11 mouse cellular contexts compared by ENCODE assay signal in the genomic region with DNA sequence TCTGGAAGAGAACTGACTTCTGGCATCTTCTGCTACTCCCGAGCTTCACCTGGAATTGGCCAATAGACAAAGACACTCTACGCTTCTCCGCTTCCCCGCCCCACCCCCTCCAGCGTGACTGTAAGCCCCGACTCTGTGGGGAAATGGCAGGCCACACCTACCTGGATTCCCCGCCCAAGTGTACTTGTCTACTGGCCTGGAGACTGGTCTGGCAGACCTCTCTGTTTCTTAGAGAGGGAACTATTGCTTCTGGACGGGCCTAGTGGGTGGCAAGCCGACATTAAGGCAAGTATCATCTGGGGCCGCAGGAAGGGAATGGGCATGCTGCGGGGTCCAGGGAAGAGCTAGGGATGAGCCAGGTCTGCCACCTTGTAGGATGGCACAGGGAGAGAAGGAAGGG. TPM values are rescaled to one million over a fixed set of nuclear protein-coding genes. Genes with fewer than 3 reads are reported as not detected.
DNase-seq lines count a peak whose midpoint lies in the region; ATAC-seq and TF ChIP-seq lines count a peak whose summit lies in the region.
"Had no signal": no experiment of that assay in that cellular context is flagged by ENCODE, and none has a peak within 500 bp of the region (broad histone marks: within the 10 kb centered on the region; RNA-seq: fewer than 3 reads in every experiment).

TSS of gene Unc5cl (plus strand) at position 214 of the 400 bp plus-strand sequence.

- WGBS in heart, embryonic 12.5 days: 52% methylated on average over 11 of the region's 11 CpGs
- 41% methylated on average over 11 of the region's 11 CpGs for WGBS in intestine, embryonic 15.5 days
- WGBS in lung, postnatal 0 days: 46% methylated on average over 11 of the region's 11 CpGs
- WGBS in forebrain, embryonic 15.5 days: 63% methylated on average over 11 of the region's 11 CpGs

- 0 out of 2 replicates have a peak, but pooled peaks cover 17% of the 10 kb centered on the region for H3K4me1 ChIP-seq in heart, embryonic 12.5 days (replicated peaks)
- H3K4me1 ChIP-seq in ES-E14 (ENCODE audit: control insufficient read depth in 2 of 2, insufficient read depth in 2 of 2, low read length in 2 of 2, poor library complexity in 1 of 2): peaks cover 3 to 14% of the 10 kb centered on the region in 2 experiments; a peak in 3 of 4 replicates
- H3K4me1 ChIP-seq in intestine, embryonic 15.5 days (replicated peaks): peaks cover 7% of the 10 kb centered on the region; the same call in 1 of the 2 replicates
- no peaks in the 10 kb centered on the region for H3K4me1 ChIP-seq in lung, postnatal 0 days (ENCODE audit: insufficient read depth, low read depth, low read length)
- peaks cover 5% of the 10 kb centered on the region; the same call in 1 of the 2 replicates for H3K4me1 ChIP-seq in forebrain, embryonic 15.5 days

- no peaks in the 10 kb centered on the region for H3K9me3 ChIP-seq in heart, embryonic 12.5 days (replicated peaks)
- H3K9me3 ChIP-seq in ES-E14 (ENCODE audit: control insufficient read depth, insufficient read depth, low read depth, low read length): no peaks in the 10 kb centered on the region
- H3K9me3 ChIP-seq in intestine, embryonic 15.5 days: no peaks in the 10 kb centered on the region
- no peaks in the 10 kb centered on the region for H3K9me3 ChIP-seq in lung, postnatal 0 days (ENCODE audit: low read length)
- H3K9me3 ChIP-seq in forebrain, embryonic 15.5 days: no peaks in the 10 kb centered on the region
- H3K9me3 ChIP-seq: midbrain, embryonic 13.5 days had no signal

- no peak for DNase-seq in heart, postnatal 14 days
- DNase-seq in ES-E14 (ENCODE audit: low read depth, low spot score): peak; percentile 70
- peak; percentile 31 for DNase-seq in lung, postnatal 0 days (ENCODE audit: low spot score)
- DNase-seq in layer of hippocampus, adult 2 months (ENCODE audit: low spot score in 2 of 2): no peak
- DNase-seq in urinary bladder, postnatal 10 days (ENCODE audit: low spot score): no peak
- DNase-seq: cerebellum, adult 9-10 months had no signal

- TF ChIP-seq EP300 in lung, postnatal 0 days (IDR thresholded peaks at IDR 0.05): no peak

- ATAC-seq in heart, embryonic 12.5 days (ENCODE audit: insufficient number of reproducible peaks, low FRiP score): no peak
- peak; percentile 69 for ATAC-seq in intestine, embryonic 15.5 days
- peak; percentile 65 for ATAC-seq in lung, postnatal 0 days
- ATAC-seq in forebrain, embryonic 15.5 days (replicated peaks): no peak
- ATAC-seq: midbrain, embryonic 13.5 days had no signal

- intact Hi-C loops in heart, postnatal 14 days (cut with DNase I): no loop called here

- H3K27me3 ChIP-seq in heart, embryonic 12.5 days (replicated peaks): 0 out of 2 replicates have a peak, but pooled peaks cover 3% of the 10 kb centered on the region
- no peaks in the 10 kb centered on the region for H3K27me3 ChIP-seq in intestine, embryonic 15.5 days (replicated peaks)
- H3K27me3 ChIP-seq in lung, postnatal 0 days (replicated peaks; ENCODE audit: insufficient read depth, low read length): no peaks in the 10 kb centered on the region
- no peaks in the 10 kb centered on the region for H3K27me3 ChIP-seq in forebrain, embryonic 15.5 days
- H3K27me3 ChIP-seq: midbrain, embryonic 13.5 days had no signal

- H3K4me3 ChIP-seq in heart, embryonic 12.5 days: no peak within 1 kb of the TSS
- H3K4me3 ChIP-seq in ES-E14 (ENCODE audit: insufficient read depth in 1 of 2, low read depth in 1 of 2, low read length in 2 of 2, poor library complexity in 1 of 2, severe bottlenecking in 1 of 2): peak within 1 kb of the TSS; percentile 50 to 62
- H3K4me3 ChIP-seq in intestine, embryonic 15.5 days (replicated peaks): peak within 1 kb of the TSS; percentile 42
- H3K4me3 ChIP-seq in lung, postnatal 0 days (ENCODE audit: low read depth, low read length): no peak within 1 kb of the TSS
- no peak within 1 kb of the TSS for H3K4me3 ChIP-seq in layer of hippocampus, adult 2 months
- H3K4me3 ChIP-seq in forebrain, embryonic 15.5 days: no peak within 1 kb of the TSS
- H3K4me3 ChIP-seq: midbrain, embryonic 13.5 days had no signal

- in situ Hi-C loops in ES-E14 (cut with MboI; ENCODE audit: low sequenced_read_pairs in 2 of 2, unreplicated experiment in 2 of 2): no loop called here

- no peak within 1 kb of the TSS for H3K27ac ChIP-seq in heart, embryonic 12.5 days (ENCODE audit: poor library complexity, severe bottlenecking)
- no peak within 1 kb of the TSS for H3K27ac ChIP-seq in ES-E14 (ENCODE audit: insufficient read depth, low read depth, low read length, poor library complexity, severe bottlenecking)
- peak within 1 kb of the TSS; percentile 72 for H3K27ac ChIP-seq in intestine, embryonic 15.5 days
- no peak within 1 kb of the TSS for H3K27ac ChIP-seq in lung, postnatal 0 days (ENCODE audit: low read length)
- no peak within 1 kb of the TSS for H3K27ac ChIP-seq in layer of hippocampus, adult 2 months
- H3K27ac ChIP-seq in forebrain, embryonic 15.5 days (replicated peaks): no peak within 1 kb of the TSS
- H3K27ac ChIP-seq: kidney, postnatal 0 days; midbrain, embryonic 13.5 days had no signal

- TF ChIP-seq CTCF in lung, postnatal 0 days (IDR thresholded peaks at IDR 0.05): no peak
- TF ChIP-seq CTCF in layer of hippocampus, adult 2 months (conservative IDR thresholded peaks at IDR 0.05): no peak

- peak within 1 kb of the TSS; percentile 40 for H3K4me2 ChIP-seq in heart, embryonic 12.5 days
- peak within 1 kb of the TSS; percentile 52 for H3K4me2 ChIP-seq in intestine, embryonic 15.5 days (replicated peaks)
- H3K4me2 ChIP-seq in lung, postnatal 0 days (replicated peaks; ENCODE audit: low read depth, low read length): 0 out of 2 replicates have a peak within 1 kb of the TSS, but pooled peaks have one; percentile 19
- no peak within 1 kb of the TSS for H3K4me2 ChIP-seq in forebrain, embryonic 15.5 days (replicated peaks)
- H3K4me2 ChIP-seq: midbrain, embryonic 13.5 days had no signal

- H3K36me3 ChIP-seq in heart, embryonic 12.5 days: no peaks in the 10 kb centered on the region
- no peaks in the 10 kb centered on the region for H3K36me3 ChIP-seq in ES-E14 (ENCODE audit: control insufficient read depth, insufficient read depth, low read length, poor library complexity, severe bottlenecking)
- H3K36me3 ChIP-seq in intestine, embryonic 15.5 days: no peaks in the 10 kb centered on the region
- no peaks in the 10 kb centered on the region for H3K36me3 ChIP-seq in lung, postnatal 0 days (ENCODE audit: insufficient read depth, low read length)
- H3K36me3 ChIP-seq in forebrain, embryonic 15.5 days: no peaks in the 10 kb centered on the region
- H3K36me3 ChIP-seq: midbrain, embryonic 13.5 days had no signal

- H3K9ac ChIP-seq in heart, embryonic 12.5 days: no peak within 1 kb of the TSS
- H3K9ac ChIP-seq in ES-E14 (ENCODE audit: insufficient read depth, low read depth, low read length, poor library complexity, severe bottlenecking): peak within 1 kb of the TSS; percentile 18; the same call in 1 of the 2 replicates
- peak within 1 kb of the TSS; percentile 46 for H3K9ac ChIP-seq in intestine, embryonic 15.5 days
- no peak within 1 kb of the TSS for H3K9ac ChIP-seq in lung, postnatal 0 days (replicated peaks; ENCODE audit: low read depth)
- no peak within 1 kb of the TSS for H3K9ac ChIP-seq in forebrain, embryonic 15.5 days (replicated peaks)
- H3K9ac ChIP-seq: midbrain, embryonic 13.5 days had no signal

TF ChIP-seq in ES-E14, 5 proteins besides CTCF, POLR2A, EP300 and RAD21:
- no peak for TF ChIP-seq HCFC1 (IDR thresholded peaks at IDR 0.05; ENCODE audit: borderline replicate concordance, insufficient read depth, low read length)
- no peak for TF ChIP-seq MAFK (IDR thresholded peaks at IDR 0.05; ENCODE audit: insufficient read depth, low read depth, low read length)
- TF ChIP-seq ZC3H11A (IDR thresholded peaks at IDR 0.05; ENCODE audit: borderline replicate concordance, low read depth, low read length): no peak
- TF ChIP-seq CHD2 (IDR thresholded peaks at IDR 0.05; ENCODE audit: low read depth, low read length): no peak
- TF ChIP-seq ZNF384 (IDR thresholded peaks at IDR 0.05; ENCODE audit: low read depth, low read length): no peak

RNA-seq across cellular contexts. Expression of gene Unc5cl, which starts in this region (rescaled TPM):
- 0.09 and 0.36 TPM in 2 replicates for polyA plus RNA-seq in heart, embryonic 12.5 days (2016; fragmentation: Nextera tagmentation; extraction: Ambion mirVana)
- under 1 TPM; 0.17 to 0.83 TPM for total RNA-seq in heart, postnatal 14 days (2021)
- 1.2 and 3.2 TPM in 2 replicates for total RNA-seq in ES-E14 (2012; rRNA removed)
- polyA plus RNA-seq in intestine, embryonic 15.5 days (2015; fragmentation: Nextera tagmentation; extraction: Ambion mirVana): 36.3 and 38.9 TPM in 2 replicates
- 0.44 and 0.69 TPM in 2 replicates for polyA plus RNA-seq in lung, postnatal 0 days (2015; fragmentation: Nextera tagmentation; extraction: Ambion mirVana)
- total RNA-seq in layer of hippocampus, adult 2 months (2021): under 1 TPM; 0.37 to 0.92 TPM
- 0.17 and 0.24 TPM in 2 replicates for polyA plus RNA-seq in forebrain, embryonic 15.5 days (2015; fragmentation: Nextera tagmentation; extraction: Ambion mirVana)

Comparison
In these comparisons a context has a peak if more than half of its experiments do, and no peak if none do; other contexts are left out.
1. RNA of gene Unc5cl (polyA plus RNA-seq): 36.3 to 38.9 TPM in intestine, embryonic 15.5 days; 0.44 to 0.69 TPM in lung, postnatal 0 days, 0.17 to 0.24 TPM in forebrain, embryonic 15.5 days and 0.09 to 0.36 TPM in heart, embryonic 12.5 days; every median in the first group is over 10 times any median in the second.
2. Peak in DNase-seq, ATAC-seq and H3K4me2 ChIP-seq in lung, postnatal 0 days; RNA of the gene not detected or under 1 TPM.
3. H3K4me3 ChIP-seq: peak in ES-E14 (2 of 2) and intestine, embryonic 15.5 days (single experiment); none in heart, embryonic 12.5 days (single experiment), lung, postnatal 0 days (single experiment), layer of hippocampus, adult 2 months (single experiment) and forebrain, embryonic 15.5 days (single experiment).
4. H3K9ac ChIP-seq: peak in ES-E14 (single experiment) and intestine, embryonic 15.5 days (single experiment); none in heart, embryonic 12.5 days (single experiment), lung, postnatal 0 days (single experiment) and forebrain, embryonic 15.5 days (single experiment).